Mouse (Mus musculus) CH12.LX (cell line): Measurements from ENCODE around the gene Olfr63. TPM values are rescaled to one million over a fixed set of nuclear protein-coding genes. Genes with fewer than 3 reads are reported as not detected.
"Not testable (repeated sequence)": the region's sequence is repeated elsewhere in the genome, so short reads cannot be mapped to it uniquely, and the experiment has no call there.

Source experiments
- DNase-seq: peaks from one replicate; pipeline ENCODE4 v3.0.0-alpha.2; 2013; ENCODE audit errors: extremely low read depth
- H3K27ac ChIP-seq: 2 replicates; pipeline ENCODE4 v1.5.1; 2012; ENCODE audit warnings: low read depth, mild to moderate bottlenecking, control low read depth, moderate library complexity; ENCODE audit not compliant: insufficient read depth
- H3K27me3 ChIP-seq: replicated peaks from 2 replicates; pipeline ENCODE3; 2012; ENCODE audit warnings: inconsistent platforms
- H3K36me3 ChIP-seq, 2 experiments: replicated peaks in 1 of 2; 2 replicates each; pipeline versions ENCODE3 to v1.6.1; 2012; ENCODE audit warnings: inconsistent platforms in 1 of 2, low read length in 1 of 2, mild to moderate bottlenecking in 1 of 2, mixed read lengths in 1 of 2, moderate library complexity in 1 of 2; ENCODE audit not compliant: control insufficient read depth in 1 of 2, insufficient read depth in 1 of 2
- H3K4me1 ChIP-seq, 2 experiments: 2 replicates each; pipeline ENCODE4 v1.6.1; 2012; ENCODE audit warnings: inconsistent platforms in 1 of 2, moderate library complexity in 1 of 2; ENCODE audit not compliant: insufficient read depth in 2 of 2, control insufficient read depth in 1 of 2
- H3K4me2 ChIP-seq: 2 replicates; pipeline ENCODE4 v1.6.1; 2012; ENCODE audit warnings: low read depth, mild to moderate bottlenecking, control low read depth; ENCODE audit not compliant: poor library complexity, insufficient read depth, severe bottlenecking
- H3K4me3 ChIP-seq, 3 experiments: fragments of 150-350 bp in 1 of 3; sonication (generic) in 1 of 3; replicated peaks in 1 of 3; 2 replicates each; pipeline versions ENCODE3 to v1.5.1; 2011 to 2012; ENCODE audit warnings: low read depth in 2 of 3, low read length in 2 of 3, mild to moderate bottlenecking in 2 of 3, moderate library complexity in 2 of 3, control low read depth in 1 of 3, improper control_type of control experiment in 1 of 3, inconsistent platforms in 1 of 3, mixed read lengths in 1 of 3; ENCODE audit not compliant: poor library complexity in 1 of 3
- H3K79me2 ChIP-seq: replicated peaks from 2 replicates; pipeline ENCODE4 v1.6.1; 2012; ENCODE audit warnings: mild to moderate bottlenecking, moderate library complexity; ENCODE audit not compliant: control insufficient read depth, poor library complexity, insufficient read depth, severe bottlenecking; ENCODE audit errors: extremely low read depth
- H3K9ac ChIP-seq: 2 replicates; pipeline ENCODE4 v1.6.1; 2012; ENCODE audit warnings: low read depth, mild to moderate bottlenecking, control low read depth, moderate library complexity; ENCODE audit not compliant: insufficient read depth
- H3K9me3 ChIP-seq: replicated peaks from 2 replicates; pipeline ENCODE3; 2012; ENCODE audit warnings: low read length, inconsistent platforms, mixed read lengths
- dilution Hi-C: fragments of 300-500 bp; cut with MboI; formaldehyde crosslinking; loops from 2 replicates; pipeline ENCODE4 v1.14.3; 2020; ENCODE audit warnings: low sequenced_read_pairs; ENCODE audit not compliant: extremely low pct_unique_long_range_greater_than_20kb, extremely low pct_ligation_motif_present
- in situ Hi-C: fragments of 300-500 bp; cut with MboI; formaldehyde crosslinking; loops from 3 replicates; pipeline ENCODE4 v1.14.3; 2019; ENCODE audit warnings: low sequenced_read_pairs, low pct_ligation_motif_present, low pct_unique_long_range_greater_than_20kb, mixed read lengths
- polyA plus RNA-seq: library from polyadenylated mRNA; unstranded; fragments of >175 nt; gene quantifications from 2 replicates; pipeline ENCODE4 v1.2.1, GENCODE M21; 2012; ENCODE audit warnings: low read depth; ENCODE audit not compliant: insufficient read length
- total RNA-seq, 2 experiments: library from RNA; depleted of rRNA; stranded (reverse); fragments of 300-350 nt in 1 of 2; fragments of >200 nt in 1 of 2; gene quantifications; 2 replicates each; pipeline ENCODE4 v1.2.3; 2012 to 2014

The Olfr63 gene
- total and polyA plus RNA-seq, 3 experiments: 0.03 TPM; not detected in 2

DNA sequence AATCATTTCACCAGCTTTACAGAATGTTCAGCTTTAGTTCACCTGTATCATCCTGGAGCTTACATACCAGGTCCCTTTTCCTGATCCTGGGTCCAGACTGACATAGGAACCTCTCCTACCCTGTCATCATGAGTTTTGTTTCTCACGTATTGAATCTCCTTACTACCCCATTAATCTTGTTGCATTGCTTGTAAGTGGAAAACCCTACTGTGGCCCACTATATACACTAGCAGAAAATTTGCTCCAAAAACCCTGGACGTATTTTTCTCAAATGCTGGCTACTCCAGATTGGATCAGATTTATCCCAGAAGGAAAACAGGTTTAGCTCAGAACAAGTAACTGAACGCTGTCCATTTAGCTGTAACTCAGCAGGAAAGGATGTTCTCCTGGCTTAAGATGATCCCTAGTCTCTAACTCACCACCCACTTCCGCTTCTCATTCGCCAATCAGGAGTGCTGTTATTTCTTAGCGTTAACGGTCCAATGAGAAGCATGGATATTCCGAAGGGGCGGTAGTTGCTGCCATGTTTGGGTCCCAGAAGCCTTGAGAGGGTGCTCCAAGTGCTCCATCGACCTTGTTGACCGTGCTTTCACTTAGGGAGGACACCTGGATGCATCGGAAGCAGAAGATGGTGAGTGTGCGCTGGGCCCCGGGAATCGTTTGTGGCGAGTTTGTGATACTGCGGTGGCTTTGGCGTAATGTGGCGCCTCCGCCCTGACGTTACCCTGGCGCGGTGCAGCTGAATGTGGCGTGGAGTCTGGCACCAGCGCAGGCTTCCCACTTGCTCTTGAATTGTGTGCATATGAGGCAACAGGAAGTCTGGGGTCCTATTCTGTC lies 24.8 kb downstream of the Olfr63 start, which contains the start of gene Zfp955b:
TSS of gene Zfp955b (plus strand) at position 506 of the 837 bp plus-strand sequence.
- DNase-seq, H3K27ac ChIP-seq, H3K79me2 ChIP-seq, H3K4me1 ChIP-seq, in situ Hi-C loops, H3K36me3 ChIP-seq, dilution Hi-C loops, H3K27me3 ChIP-seq, H3K9ac ChIP-seq, H3K9me3 ChIP-seq: not testable (repeated sequence)
- peak within 1 kb of the TSS in 1 of 3 experiments; percentile 45 for H3K4me3 ChIP-seq
- H3K4me2 ChIP-seq: peak within 1 kb of the TSS; percentile 71; the same call in 1 of the 2 replicates

DNA sequence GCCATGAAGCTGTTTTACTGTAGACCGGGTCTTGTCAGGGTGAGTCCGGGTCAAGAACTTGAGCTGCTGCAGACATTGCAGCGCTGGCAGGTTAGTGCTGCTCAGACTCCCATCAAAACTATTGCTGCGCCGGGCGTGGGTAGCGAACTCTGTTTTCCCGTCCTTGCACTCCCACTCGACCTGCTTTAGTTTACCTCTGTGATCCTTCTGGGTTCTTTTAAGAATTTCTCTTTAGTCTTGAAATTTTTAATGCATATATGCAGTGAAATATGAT lies 25.3 kb downstream of the Olfr63 start:
- dilution Hi-C loops, H3K4me1 ChIP-seq, H3K36me3 ChIP-seq, H3K4me3 ChIP-seq, H3K79me2 ChIP-seq, H3K9me3 ChIP-seq, H3K27ac ChIP-seq, in situ Hi-C loops, H3K4me2 ChIP-seq, H3K9ac ChIP-seq, DNase-seq, H3K27me3 ChIP-seq: not testable (repeated sequence)

Other genes with a start within 250 kb of the Olfr63 start
- gene Zfp763, start 231.3 kb upstream of the Olfr63 start, total RNA-seq (2012; rRNA removed): 3.1 and 3.2 TPM in 2 replicates
- 5.7 and 6.0 TPM in 2 replicates for gene Zfp763, start 231.3 kb upstream of the Olfr63 start, total RNA-seq (2014; rRNA removed)
- 2.9 and 3.7 TPM in 2 replicates for gene Zfp763, start 231.3 kb upstream of the Olfr63 start, polyA plus RNA-seq
- gene 4921501E09Rik, start 196.6 kb upstream of the Olfr63 start, total RNA-seq (2012; rRNA removed): not detected in 2 replicates
- not detected in 2 replicates for gene 4921501E09Rik, start 196.6 kb upstream of the Olfr63 start, total RNA-seq (2014; rRNA removed)
- not detected in 2 replicates for gene 4921501E09Rik, start 196.6 kb upstream of the Olfr63 start, polyA plus RNA-seq
- gene Zfp563, start 175.4 kb upstream of the Olfr63 start, total RNA-seq (2012; rRNA removed): 3.5 and 4.1 TPM in 2 replicates
- 4.1 and 4.5 TPM in 2 replicates for gene Zfp563, start 175.4 kb upstream of the Olfr63 start, total RNA-seq (2014; rRNA removed)
- gene Zfp563, start 175.4 kb upstream of the Olfr63 start, polyA plus RNA-seq: 1.9 and 3.7 TPM in 2 replicates
- gene Morc2b, start 125.0 kb upstream of the Olfr63 start, total RNA-seq (2012; rRNA removed): not detected in 2 replicates
- not detected in 2 replicates for gene Morc2b, start 125.0 kb upstream of the Olfr63 start, total RNA-seq (2014; rRNA removed)
- not detected in 2 replicates for gene Morc2b, start 125.0 kb upstream of the Olfr63 start, polyA plus RNA-seq
- gene Olfr55, start 96.2 kb upstream of the Olfr63 start, total RNA-seq (2012; rRNA removed): not detected in 2 replicates
- not detected in 2 replicates for gene Olfr55, start 96.2 kb upstream of the Olfr63 start, total RNA-seq (2014; rRNA removed)
- gene Olfr55, start 96.2 kb upstream of the Olfr63 start, polyA plus RNA-seq: not detected in 2 replicates
- gene Olfr239, start 73.4 kb upstream of the Olfr63 start, total RNA-seq (2012; rRNA removed): not detected in 2 replicates
- not detected in 2 replicates for gene Olfr239, start 73.4 kb upstream of the Olfr63 start, total RNA-seq (2014; rRNA removed)
- gene Olfr239, start 73.4 kb upstream of the Olfr63 start, polyA plus RNA-seq: not detected in 2 replicates
- gene Olfr1564, start 43.0 kb upstream of the Olfr63 start, total RNA-seq (2012; rRNA removed): not detected in 2 replicates
- gene Olfr1564, start 43.0 kb upstream of the Olfr63 start, total RNA-seq (2014; rRNA removed): not detected in 2 replicates
- gene Olfr1564, start 43.0 kb upstream of the Olfr63 start, polyA plus RNA-seq: 0.04 TPM in 1 of 2 replicates, not detected in the other
- gene Zfp955a, start 9.5 kb upstream of the Olfr63 start, total RNA-seq (2012; rRNA removed): 5.9 and 7.5 TPM in 2 replicates
- 13.2 and 15.1 TPM in 2 replicates for gene Zfp955a, start 9.5 kb upstream of the Olfr63 start, total RNA-seq (2014; rRNA removed)
- gene Zfp955a, start 9.5 kb upstream of the Olfr63 start, polyA plus RNA-seq: 7.3 and 7.5 TPM in 2 replicates
- gene Zfp955b, start 24.9 kb downstream of the Olfr63 start, total RNA-seq (2012; rRNA removed): 3.8 and 4.8 TPM in 2 replicates
- 8.4 and 11.0 TPM in 2 replicates for gene Zfp955b, start 24.9 kb downstream of the Olfr63 start, total RNA-seq (2014; rRNA removed)
- gene Zfp955b, start 24.9 kb downstream of the Olfr63 start, polyA plus RNA-seq: 17.8 and 25.7 TPM in 2 replicates
- gene Zfp81, start 94.2 kb downstream of the Olfr63 start, total RNA-seq (2012; rRNA removed): 4.6 and 6.5 TPM in 2 replicates
- gene Zfp81, start 94.2 kb downstream of the Olfr63 start, total RNA-seq (2014; rRNA removed): 15.9 and 20.5 TPM in 2 replicates
- gene Zfp81, start 94.2 kb downstream of the Olfr63 start, polyA plus RNA-seq: 9.5 and 9.6 TPM in 2 replicates
- gene Zfp101, start 130.0 kb downstream of the Olfr63 start, total RNA-seq (2012; rRNA removed): 7.2 and 8.2 TPM in 2 replicates
- 15.4 and 21.5 TPM in 2 replicates for gene Zfp101, start 130.0 kb downstream of the Olfr63 start, total RNA-seq (2014; rRNA removed)
- gene Zfp101, start 130.0 kb downstream of the Olfr63 start, polyA plus RNA-seq: 10.7 and 11.2 TPM in 2 replicates
- gene Actl9, start 168.2 kb downstream of the Olfr63 start, total RNA-seq (2012; rRNA removed): not detected in 2 replicates
- not detected in 2 replicates for gene Actl9, start 168.2 kb downstream of the Olfr63 start, total RNA-seq (2014; rRNA removed)
- not detected in 2 replicates for gene Actl9, start 168.2 kb downstream of the Olfr63 start, polyA plus RNA-seq